Mouse (Mus musculus): ENCODE data around the gene Thop1. TPM values are rescaled to one million over a fixed set of nuclear protein-coding genes. Genes with fewer than 3 reads are reported as not detected.

Thop1 gene
- polyA plus RNA-seq, 1 experiment, result 139 TPM

DNA sequence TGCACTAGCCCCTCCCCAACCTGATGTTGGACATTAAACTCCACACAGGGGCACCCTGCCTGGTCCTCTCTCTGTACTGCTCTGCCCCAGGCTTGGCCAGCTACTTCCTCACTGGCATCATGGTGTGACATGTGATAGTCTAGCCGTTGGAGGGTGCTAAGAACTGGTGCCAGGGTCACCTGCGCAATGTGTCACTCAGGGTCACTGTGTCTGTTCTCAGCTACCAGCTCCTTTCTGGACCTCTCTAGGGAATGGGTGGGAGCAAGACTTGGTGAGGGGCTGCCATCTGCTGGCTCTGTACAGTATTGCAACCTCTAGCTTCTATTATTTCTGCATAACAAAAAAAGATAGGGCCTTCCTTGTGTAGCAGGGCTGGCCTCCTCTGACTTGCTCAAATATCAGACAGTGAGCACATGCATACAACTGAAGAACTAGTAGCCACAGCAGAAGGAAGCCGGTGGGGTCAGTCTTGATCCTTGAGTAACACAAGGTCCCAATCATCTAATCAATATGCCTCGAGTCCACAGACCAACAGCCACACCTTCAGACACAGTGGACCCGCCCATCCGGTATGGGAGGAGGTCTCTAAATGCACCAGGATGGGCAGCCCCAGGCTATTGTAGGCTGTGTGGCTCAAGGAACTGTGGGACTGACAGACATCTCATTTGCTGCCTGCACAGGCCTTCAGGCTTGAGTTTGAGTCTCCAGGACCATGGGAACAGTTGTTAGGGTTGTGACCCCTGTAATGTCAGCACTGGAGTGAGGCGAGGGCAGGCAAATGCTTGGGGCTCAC lies 12.5 kb downstream of the Thop1 start:
- H3K27me3 ChIP-seq (ENCODE audit: control insufficient read depth, insufficient read depth, insufficient read length), result no peaks in the 10 kb centered on the region
- no peak overlapping the region for H3ac ChIP-seq (ENCODE audit: control insufficient read depth, insufficient read length)
- no peak overlapping the region for H3K4me2 ChIP-seq (ENCODE audit: low read depth)
- H3K79me2 ChIP-seq (ENCODE audit: control insufficient read depth, insufficient read depth), result no peaks in the 10 kb centered on the region
- TF ChIP-seq SRF (IDR thresholded peaks at IDR 0.05; ENCODE audit: control insufficient read depth, insufficient read length, low read depth), result no peak
- no peak for TF ChIP-seq MYOD1 (IDR thresholded peaks at IDR 0.05; ENCODE audit: control insufficient read depth in 1 of 3, insufficient read length in 2 of 3, low read depth in 2 of 3)
- TF ChIP-seq CEBPB (IDR thresholded peaks at IDR 0.05; ENCODE audit: insufficient read depth, poor library complexity, severe bottlenecking), result no peak
- peaks cover 4% of the 10 kb centered on the region for H3K36me3 ChIP-seq (ENCODE audit: control insufficient read depth, insufficient read depth)
- no peak overlapping the region for H3K4me3 ChIP-seq

DNA sequence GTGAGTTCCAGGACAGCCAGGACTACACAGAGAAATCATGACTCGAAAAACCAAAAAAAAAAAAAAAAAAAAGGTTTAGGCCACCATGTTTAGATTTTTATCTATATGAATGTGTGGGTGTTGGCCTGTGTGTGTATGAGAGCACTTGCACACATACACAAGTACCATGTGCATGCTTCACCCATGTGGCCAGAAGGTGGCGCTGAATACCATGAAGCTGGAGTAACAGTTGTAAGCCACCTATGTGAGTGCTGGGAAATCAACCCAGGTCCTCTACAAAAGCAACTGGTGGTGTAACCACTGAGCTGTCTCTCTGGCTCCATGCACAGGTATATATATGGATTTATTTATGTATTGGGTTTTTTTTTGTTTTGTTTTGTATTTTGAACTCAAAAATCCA lies 17.2 kb downstream of the Thop1 start:
- no peak overlapping the region for H3K4me2 ChIP-seq (ENCODE audit: low read depth)
- no peaks in the 10 kb centered on the region for H3K27me3 ChIP-seq (ENCODE audit: control insufficient read depth, insufficient read depth, insufficient read length)
- peaks cover 1% of the 10 kb centered on the region for H3K36me3 ChIP-seq (ENCODE audit: control insufficient read depth, insufficient read depth)
- no peak overlapping the region for H3K4me3 ChIP-seq
- H3K79me2 ChIP-seq (ENCODE audit: control insufficient read depth, insufficient read depth), result no peaks in the 10 kb centered on the region
- no peak overlapping the region for H3ac ChIP-seq (ENCODE audit: control insufficient read depth, insufficient read length)
- TF ChIP-seq CEBPB (IDR thresholded peaks at IDR 0.05; ENCODE audit: insufficient read depth, poor library complexity, severe bottlenecking) (no peak), SRF (IDR thresholded peaks at IDR 0.05; ENCODE audit: control insufficient read depth, insufficient read length, low read depth) (no peak), TCF12 (IDR thresholded peaks at IDR 0.05; ENCODE audit: insufficient read depth, poor library complexity, severe bottlenecking) (no peak), TCF3 (IDR thresholded peaks at IDR 0.05; ENCODE audit: insufficient read length, low read depth) (no peak), POLR2A (IDR thresholded peaks at IDR 0.05; ENCODE audit: insufficient read length, low read depth) (no peak), USF1 (IDR thresholded peaks at IDR 0.05; ENCODE audit: low read depth) (no peak), MAX (IDR thresholded peaks at IDR 0.05; ENCODE audit: low read depth) (no peak)

DNA sequence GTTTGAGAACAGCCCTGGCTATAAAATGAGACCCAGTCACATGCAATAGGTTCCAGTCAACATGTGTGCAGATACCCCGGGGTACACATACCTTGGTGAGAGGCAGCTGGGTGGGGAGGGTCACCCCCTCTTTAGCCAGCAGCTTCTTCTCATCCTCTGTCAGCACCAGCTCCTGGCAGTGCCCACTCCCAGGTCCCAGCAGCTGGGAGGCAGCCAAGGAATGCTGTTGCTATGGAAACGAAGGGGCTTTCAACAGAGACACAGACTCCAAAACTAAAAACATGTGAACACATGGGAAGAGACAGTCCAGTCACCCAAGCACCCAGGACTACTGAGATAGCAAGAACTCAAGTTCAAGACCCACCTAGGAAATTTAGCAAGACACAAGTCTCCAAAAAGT lies 19.4 kb downstream of the Thop1 start:
- TF ChIP-seq CEBPB (IDR thresholded peaks at IDR 0.05; ENCODE audit: insufficient read depth, poor library complexity, severe bottlenecking), result no peak
- no peak for TF ChIP-seq SRF (IDR thresholded peaks at IDR 0.05; ENCODE audit: control insufficient read depth, insufficient read length, low read depth)
- no peak for TF ChIP-seq POLR2AphosphoS2 (IDR thresholded peaks at IDR 0.05; ENCODE audit: insufficient read length, low read depth)
- TF ChIP-seq USF1 (IDR thresholded peaks at IDR 0.05; ENCODE audit: low read depth), result no peak
- TF ChIP-seq E2F4 (IDR thresholded peaks at IDR 0.05; ENCODE audit: insufficient read depth), result no peak
- TF ChIP-seq TCF12 (IDR thresholded peaks at IDR 0.05; ENCODE audit: insufficient read depth, poor library complexity, severe bottlenecking), result no peak
- TF ChIP-seq REST (IDR thresholded peaks at IDR 0.05; ENCODE audit: insufficient read depth, insufficient read length), result no peak
- no peak for TF ChIP-seq TCF3 (IDR thresholded peaks at IDR 0.05; ENCODE audit: insufficient read length, low read depth)
- TF ChIP-seq MYOD1 (IDR thresholded peaks at IDR 0.05; ENCODE audit: control insufficient read depth in 1 of 3, insufficient read length in 2 of 3, low read depth in 2 of 3), result no peak
- TF ChIP-seq MAX (IDR thresholded peaks at IDR 0.05; ENCODE audit: low read depth), result no peak
- no peak for TF ChIP-seq POLR2A (IDR thresholded peaks at IDR 0.05; ENCODE audit: insufficient read length, low read depth)
- no peak for TF ChIP-seq MYOG (IDR thresholded peaks at IDR 0.05; ENCODE audit: control insufficient read depth in 1 of 3, insufficient read depth in 1 of 3, insufficient read length in 2 of 3, low read depth in 2 of 3)
- no peaks in the 10 kb centered on the region for H3K79me2 ChIP-seq (ENCODE audit: control insufficient read depth, insufficient read depth)
- no peak overlapping the region for H3ac ChIP-seq (ENCODE audit: control insufficient read depth, insufficient read length)
- no peak overlapping the region for H3K4me3 ChIP-seq
- H3K4me2 ChIP-seq (ENCODE audit: low read depth), result no peak overlapping the region
- H3K27me3 ChIP-seq (ENCODE audit: control insufficient read depth, insufficient read depth, insufficient read length), result peaks cover 12% of the 10 kb centered on the region
- no peaks in the 10 kb centered on the region for H3K36me3 ChIP-seq (ENCODE audit: control insufficient read depth, insufficient read depth)

- no peak overlapping the region for H3K4me2 ChIP-seq (ENCODE audit: low read depth)
- peaks cover 13% of the 10 kb centered on the region for H3K27me3 ChIP-seq (ENCODE audit: control insufficient read depth, insufficient read depth, insufficient read length)
- no peak overlapping the region for H3ac ChIP-seq (ENCODE audit: control insufficient read depth, insufficient read length)
- no peaks in the 10 kb centered on the region for H3K79me2 ChIP-seq (ENCODE audit: control insufficient read depth, insufficient read depth)
- TF ChIP-seq MYOG (IDR thresholded peaks at IDR 0.05; ENCODE audit: control insufficient read depth in 1 of 3, insufficient read depth in 1 of 3, insufficient read length in 2 of 3, low read depth in 2 of 3) (no peak), SRF (IDR thresholded peaks at IDR 0.05; ENCODE audit: control insufficient read depth, insufficient read length, low read depth) (no peak), POLR2A (IDR thresholded peaks at IDR 0.05; ENCODE audit: insufficient read length, low read depth) (no peak), REST (IDR thresholded peaks at IDR 0.05; ENCODE audit: insufficient read depth, insufficient read length) (no peak), MYOD1 (IDR thresholded peaks at IDR 0.05; ENCODE audit: control insufficient read depth in 1 of 3, insufficient read length in 2 of 3, low read depth in 2 of 3) (no peak), TCF12 (IDR thresholded peaks at IDR 0.05; ENCODE audit: insufficient read depth, poor library complexity, severe bottlenecking) (no peak), MAX (IDR thresholded peaks at IDR 0.05; ENCODE audit: low read depth) (no peak), POLR2AphosphoS2 (IDR thresholded peaks at IDR 0.05; ENCODE audit: insufficient read length, low read depth) (no peak), USF1 (IDR thresholded peaks at IDR 0.05; ENCODE audit: low read depth) (no peak), CEBPB (IDR thresholded peaks at IDR 0.05; ENCODE audit: insufficient read depth, poor library complexity, severe bottlenecking) (no peak), E2F4 (IDR thresholded peaks at IDR 0.05; ENCODE audit: insufficient read depth) (no peak), TCF3 (IDR thresholded peaks at IDR 0.05; ENCODE audit: insufficient read length, low read depth) (no peak)
- H3K4me3 ChIP-seq, result no peak overlapping the region
- no peaks in the 10 kb centered on the region for H3K36me3 ChIP-seq (ENCODE audit: control insufficient read depth, insufficient read depth)
These were observed 20.8 kb downstream of the Thop1 start for GRCm38 (mm10) chr10:81090621-81091020.

Measured in myocyte (in vitro differentiated cells).